Mouse (Mus musculus) hindbrain, embryonic 16.5 days (tissue): ENCODE results near the gene Gli3. TPM values are rescaled to one million over a fixed set of nuclear protein-coding genes. Genes with fewer than 3 reads are reported as not detected.

Source experiments
- ATAC-seq: fragments of 200-750 bp; cut with Nextera tagmentation; 2 replicates; pipeline ENCODE4 v1.8.0; 2017; ENCODE audit warnings: moderate TSS enrichment, moderate library complexity
- H3K27ac ChIP-seq: fragments of 300-500 bp; sonication (generic); 2 replicates; pipeline ENCODE4 v1.5.1; 2014; ENCODE audit warnings: low read depth, mild to moderate bottlenecking, control low read depth, low read length, moderate library complexity
- H3K27me3 ChIP-seq: fragments of 300-500 bp; sonication (generic); replicated peaks from 2 replicates; pipeline ENCODE4 v1.6.1; 2014; ENCODE audit warnings: low read length; ENCODE audit not compliant: control insufficient read depth, insufficient read depth
- H3K36me3 ChIP-seq: fragments of 300-500 bp; sonication (generic); 2 replicates; pipeline ENCODE4 v1.6.1; 2014; ENCODE audit warnings: mild to moderate bottlenecking, low read length, moderate library complexity, mixed read lengths; ENCODE audit not compliant: control insufficient read depth, insufficient read depth
- H3K4me1 ChIP-seq: fragments of 300-500 bp; sonication (generic); 2 replicates; pipeline ENCODE4 v1.6.1; 2014; ENCODE audit warnings: low read depth, low read length; ENCODE audit not compliant: control insufficient read depth, insufficient read depth
- H3K4me2 ChIP-seq: fragments of 300-500 bp; sonication (generic); 2 replicates; pipeline ENCODE4 v1.6.1; 2014; ENCODE audit warnings: mild to moderate bottlenecking, low read length, control low read depth, moderate library complexity
- H3K4me3 ChIP-seq: fragments of 300-500 bp; sonication (generic); 2 replicates; pipeline ENCODE4 v1.5.1; 2014; ENCODE audit warnings: mild to moderate bottlenecking, low read length, control low read depth, moderate library complexity
- H3K9ac ChIP-seq: fragments of 300-500 bp; sonication (generic); 2 replicates; pipeline ENCODE4 v1.6.1; 2014; ENCODE audit warnings: low read depth, mild to moderate bottlenecking, control low read depth, low read length, moderate library complexity
- H3K9me3 ChIP-seq: fragments of 300-500 bp; sonication (generic); 2 replicates; pipeline ENCODE4 v1.6.1; 2014; ENCODE audit warnings: mild to moderate bottlenecking, low read length, moderate library complexity; ENCODE audit not compliant: control insufficient read depth
- WGBS: fragments of 180-500 bp; shearing (Covaris S2); extraction: QIAGEN DNeasy Blood & Tissue Kit; methylation state at CpG from one replicate; pipeline ENCODE4 v1.1.7; 2014; 5-methylcytosine and 5-hydroxymethylcytosine counted together
- polyA plus RNA-seq: library from polyadenylated mRNA; unstranded; fragments of >200 nt; fragmentation: Nextera tagmentation; extraction: Ambion mirVana; gene quantifications from 2 replicates; pipeline ENCODE4 v1.2.1, GENCODE M21; 2015

The Gli3 gene
- polyA plus RNA-seq, 1 experiment from 2014 or later: 2.9 TPM

DNA sequence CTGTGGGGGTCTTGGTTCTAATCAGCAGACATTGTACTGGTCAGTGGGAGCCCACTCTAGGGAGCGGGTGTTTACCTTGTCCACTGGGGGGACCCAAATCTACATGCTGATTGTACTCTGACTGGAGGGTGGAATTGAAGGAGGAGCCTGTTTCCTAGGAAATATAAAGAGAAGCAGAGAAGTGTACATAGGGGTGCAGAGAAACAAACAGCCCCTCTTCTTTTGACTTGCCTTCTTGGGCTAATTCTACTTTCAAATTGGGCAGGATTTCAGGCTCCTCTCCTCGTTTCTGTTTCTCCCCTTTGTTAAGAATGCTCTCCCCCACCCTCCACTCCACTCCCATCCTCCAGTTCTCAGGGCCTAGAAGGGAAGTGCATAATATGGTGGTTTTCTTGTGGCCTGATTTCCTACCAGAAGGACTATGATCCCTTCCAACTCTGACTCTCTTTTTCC is 93.6 kb downstream of the Gli3 start:
- ATAC-seq: peak; percentile 92
- H3K27ac ChIP-seq: no peak overlapping the region
- WGBS: 13% methylated on average over 2 of the region's 2 CpGs
- no peaks in the 10 kb centered on the region for H3K36me3 ChIP-seq
- H3K9ac ChIP-seq: no peak overlapping the region
- H3K4me1 ChIP-seq: no peaks in the 10 kb centered on the region
- H3K9me3 ChIP-seq: no peaks in the 10 kb centered on the region
- H3K4me2 ChIP-seq: no peak overlapping the region
- H3K27me3 ChIP-seq: no peaks in the 10 kb centered on the region
- H3K4me3 ChIP-seq: no peak overlapping the region

GRCm38 (mm10) chr13:15561441-15561840 is 98.4 kb downstream of the Gli3 start:
- Histone ChIP-seq H3K9me3 (no peaks in the 10 kb centered on the region), H3K27me3 (no peaks in the 10 kb centered on the region), H3K4me3 (no peak overlapping the region), H3K36me3 (no peaks in the 10 kb centered on the region), H3K9ac (no peak overlapping the region), H3K4me1 (no peaks in the 10 kb centered on the region), H3K27ac (no peak overlapping the region), H3K4me2 (no peak overlapping the region)
- 87% methylated on average over 3 of the region's 3 CpGs for WGBS
- ATAC-seq: no peak

GRCm38 (mm10) chr13:15570908-15571568 is 108.0 kb downstream of the Gli3 start:
- H3K36me3 ChIP-seq: no peaks in the 10 kb centered on the region
- H3K27me3 ChIP-seq: no peaks in the 10 kb centered on the region
- 47% methylated on average over 15 of the region's 15 CpGs for WGBS
- H3K4me3 ChIP-seq: no peak overlapping the region
- H3K4me2 ChIP-seq: peak overlapping the region; percentile 24
- no peak overlapping the region for H3K27ac ChIP-seq
- H3K9ac ChIP-seq: no peak overlapping the region
- H3K9me3 ChIP-seq: no peaks in the 10 kb centered on the region
- ATAC-seq: peak; percentile 42; the same call in 1 of the 2 replicates
- H3K4me1 ChIP-seq: no peaks in the 10 kb centered on the region

DNA sequence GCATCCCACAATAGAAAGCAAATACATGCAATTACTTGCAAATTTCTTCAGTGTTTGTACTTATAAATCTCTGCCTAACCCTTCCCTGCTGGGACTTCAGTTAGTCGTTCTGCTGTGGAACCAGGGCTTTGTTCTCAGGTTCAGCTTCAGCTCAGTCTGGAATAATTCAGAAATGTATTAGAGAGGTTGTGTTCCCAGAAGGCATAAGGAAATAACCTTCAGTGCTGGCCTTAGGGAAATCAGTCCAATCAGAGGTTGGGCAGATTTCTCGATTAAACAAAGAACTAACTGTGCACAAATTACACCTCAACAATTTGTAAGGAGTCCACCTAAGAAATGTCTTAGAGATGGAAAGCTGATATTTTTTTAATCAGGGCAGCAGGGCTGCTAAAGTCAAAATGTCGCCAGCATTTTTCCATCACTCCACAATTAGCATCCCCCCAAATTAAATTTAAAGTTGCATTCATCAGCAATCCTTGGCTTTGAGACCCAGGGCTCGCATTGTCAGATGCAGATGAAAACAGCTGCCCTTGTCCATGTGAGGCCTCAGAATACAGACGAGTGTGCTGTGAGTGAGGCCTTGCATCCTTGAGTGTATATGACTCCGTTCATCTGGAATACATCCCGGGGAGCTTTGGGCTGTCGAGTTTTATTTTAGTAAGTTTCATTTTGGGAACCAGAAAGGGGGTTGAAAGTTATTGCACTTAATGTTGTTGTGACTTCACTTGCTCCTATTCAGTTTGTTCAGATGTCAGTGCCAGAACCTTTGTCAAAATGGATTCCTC is 114.3 kb downstream of the Gli3 start:
- Histone ChIP-seq H3K27ac (no peak overlapping the region), H3K9ac (no peak overlapping the region), H3K4me1 (no peaks in the 10 kb centered on the region), H3K4me3 (no peak overlapping the region), H3K36me3 (no peaks in the 10 kb centered on the region), H3K27me3 (no peaks in the 10 kb centered on the region), H3K9me3 (no peaks in the 10 kb centered on the region), H3K4me2 (no peak overlapping the region)
- WGBS: 51% methylated on average over 8 of the region's 8 CpGs
- ATAC-seq: no peak

- WGBS: 66% methylated on average over 5 of the region's 5 CpGs
- Histone ChIP-seq H3K27me3 (no peaks in the 10 kb centered on the region), H3K9ac (no peak overlapping the region), H3K4me2 (no peak overlapping the region), H3K36me3 (no peaks in the 10 kb centered on the region), H3K9me3 (no peaks in the 10 kb centered on the region), H3K4me1 (no peaks in the 10 kb centered on the region), H3K27ac (no peak overlapping the region), H3K4me3 (no peak overlapping the region)
- ATAC-seq: no peak
Measured at GRCm38 (mm10) chr13:15580458-15580857, 117.4 kb downstream of the Gli3 start.

GRCm38 (mm10) chr13:15585941-15586340 is 122.9 kb downstream of the Gli3 start:
- Histone ChIP-seq H3K27ac (no peak overlapping the region), H3K27me3 (no peaks in the 10 kb centered on the region), H3K36me3 (no peaks in the 10 kb centered on the region), H3K4me3 (no peak overlapping the region), H3K9me3 (no peaks in the 10 kb centered on the region), H3K4me2 (no peak overlapping the region), H3K4me1 (no peaks in the 10 kb centered on the region; the same call in 1 of the 2 replicates), H3K9ac (no peak overlapping the region)
- WGBS: 83% methylated on average over 2 of the region's 2 CpGs
- ATAC-seq: no peak

DNA sequence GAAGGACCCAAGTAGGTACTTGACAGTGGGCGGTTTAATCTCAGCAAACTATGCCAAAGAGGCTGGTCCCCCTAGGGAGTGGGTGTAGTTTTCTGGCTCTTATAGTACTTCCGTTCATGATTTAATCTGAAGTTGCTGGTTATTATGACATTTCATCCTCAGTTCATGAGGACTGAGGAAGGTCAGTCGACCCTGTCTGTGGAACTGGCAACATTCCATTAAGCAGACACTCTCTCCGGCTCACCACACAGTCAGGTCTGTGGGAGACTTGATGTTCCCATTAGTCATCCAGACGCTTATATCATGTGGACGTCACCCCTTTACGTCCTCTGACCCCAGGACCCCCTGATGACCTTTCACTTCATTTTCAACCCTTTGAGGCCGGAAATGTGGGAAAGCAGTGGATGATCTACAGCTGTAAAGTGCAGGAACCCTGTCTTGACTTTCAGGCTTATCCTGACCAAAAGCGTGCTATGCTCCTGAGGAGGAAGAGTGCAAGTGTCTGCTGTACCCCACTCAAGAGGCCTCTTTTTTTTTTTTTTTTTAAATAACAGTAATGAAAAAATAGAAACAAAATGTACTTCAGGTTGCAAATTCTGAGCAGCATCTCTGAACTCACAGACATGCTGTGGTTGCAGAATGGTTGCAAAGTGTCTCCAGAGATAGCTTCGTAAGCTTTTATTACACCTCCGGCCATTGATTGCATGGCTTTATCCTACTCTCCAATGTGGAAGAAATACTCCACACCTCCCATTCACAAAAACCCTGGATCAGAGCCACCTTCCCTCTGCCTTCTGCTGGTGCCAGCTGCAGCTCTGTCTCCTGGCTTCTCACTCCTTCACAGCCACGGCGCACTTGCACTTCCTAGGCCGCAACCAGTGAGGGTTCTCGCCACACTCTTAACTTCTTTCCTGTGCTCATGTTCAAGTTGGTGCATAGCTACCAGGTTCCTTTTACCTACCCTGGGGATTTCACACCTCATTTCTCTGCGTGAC is 125.5 kb downstream of the Gli3 start:
- Histone ChIP-seq H3K4me3 (no peak overlapping the region), H3K36me3 (no peaks in the 10 kb centered on the region), H3K4me2 (no peak overlapping the region), H3K27ac (no peak overlapping the region), H3K4me1 (no peaks in the 10 kb centered on the region; the same call in 1 of the 2 replicates), H3K9me3 (no peaks in the 10 kb centered on the region), H3K27me3 (no peaks in the 10 kb centered on the region), H3K9ac (no peak overlapping the region)
- 58% methylated on average over 16 of the region's 16 CpGs for WGBS
- peak; percentile 70 for ATAC-seq

DNA sequence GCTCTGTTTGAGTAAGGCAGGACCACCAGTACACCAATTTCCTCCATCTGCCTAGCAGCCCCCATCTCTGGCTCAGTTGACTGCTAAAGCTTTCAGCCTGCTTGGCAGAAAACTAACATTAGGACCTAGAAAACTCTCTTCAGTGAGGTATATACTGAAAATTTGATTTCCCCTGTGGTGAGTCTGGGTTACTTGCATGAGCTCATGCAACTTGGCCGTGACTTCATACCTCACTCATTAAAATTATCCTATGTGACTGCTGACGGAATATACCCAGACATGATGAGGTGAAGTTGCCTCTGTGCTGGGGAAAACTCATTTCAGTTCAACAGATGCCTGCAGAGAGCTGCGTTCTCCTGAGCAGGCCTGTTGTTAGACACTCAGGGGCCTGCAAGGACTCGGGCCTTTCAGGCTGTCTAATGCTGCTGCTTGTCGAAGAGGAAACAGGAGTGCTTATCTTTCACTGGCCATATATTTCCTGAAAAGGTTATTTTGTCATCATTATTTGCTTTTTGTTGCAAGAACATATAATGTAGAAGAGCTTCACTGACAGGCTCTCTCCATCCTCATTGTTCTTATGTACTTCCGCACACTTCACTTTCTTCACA is 127.4 kb downstream of the Gli3 start:
- Histone ChIP-seq H3K27ac (no peak overlapping the region), H3K4me3 (no peak overlapping the region), H3K4me2 (no peak overlapping the region), H3K36me3 (no peaks in the 10 kb centered on the region), H3K9ac (no peak overlapping the region), H3K27me3 (no peaks in the 10 kb centered on the region), H3K4me1 (no peaks in the 10 kb centered on the region; the same call in 1 of the 2 replicates), H3K9me3 (no peaks in the 10 kb centered on the region)
- ATAC-seq: no peak
- WGBS: 82% methylated on average over 6 of the region's 6 CpGs
